Mouse (Mus musculus) ovary, postnatal 36 days (tissue): Measurements from ENCODE around the gene Hspa12b.

Experiments used
- DNase-seq: peaks from one replicate; pipeline ENCODE4 v3.0.0; 2022; ENCODE audit warnings: low spot score, mixed read lengths

Gene Hspa12b

DNA sequence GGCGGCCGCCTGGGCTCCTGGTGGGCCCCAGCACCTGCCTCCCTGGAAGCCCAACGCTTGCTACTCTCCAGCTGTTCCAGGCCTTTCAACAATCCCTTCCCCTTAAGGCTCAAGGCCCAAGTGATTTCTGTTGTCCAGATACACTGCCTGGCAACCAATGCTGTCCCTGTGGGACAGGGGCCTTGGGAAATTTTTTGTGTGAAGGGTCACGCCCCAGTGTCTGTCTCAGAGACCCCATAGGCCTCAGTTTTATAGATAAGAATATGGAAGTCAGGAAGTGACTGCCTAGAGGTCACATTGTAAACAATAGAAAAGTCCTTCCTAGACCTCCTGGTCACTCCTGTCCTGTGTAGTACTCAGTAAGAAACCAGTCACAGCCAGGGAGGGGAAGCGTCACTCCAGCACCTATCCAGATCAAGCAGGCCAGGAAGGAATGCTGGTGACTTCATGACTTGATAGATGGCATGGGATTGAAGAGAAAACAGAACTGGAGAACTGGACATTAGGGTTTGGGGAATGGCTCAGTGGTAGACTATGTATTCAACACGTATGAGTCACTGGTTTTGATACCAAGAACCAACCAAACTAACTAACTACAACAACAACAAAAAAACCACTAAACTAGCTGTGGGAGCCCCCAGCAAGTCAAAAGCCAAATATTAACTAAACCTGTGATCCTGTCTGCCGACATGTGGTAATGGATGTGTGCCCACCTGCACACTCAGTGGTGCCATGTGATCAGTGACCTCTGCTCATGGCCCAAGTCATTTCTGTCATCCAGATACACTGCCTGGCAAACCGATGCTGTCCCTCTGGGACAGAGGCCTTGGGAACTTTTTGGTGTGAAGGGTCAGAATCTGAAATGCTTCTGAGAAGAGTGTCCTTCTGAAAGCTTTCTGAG is 21.5 kb downstream of the Hspa12b start:
- DNase-seq, result no peak

- no peak for DNase-seq
Observed at GRCm38 (mm10) chr2:131149254-131149578, 22.1 kb downstream of the Hspa12b start.

DNA sequence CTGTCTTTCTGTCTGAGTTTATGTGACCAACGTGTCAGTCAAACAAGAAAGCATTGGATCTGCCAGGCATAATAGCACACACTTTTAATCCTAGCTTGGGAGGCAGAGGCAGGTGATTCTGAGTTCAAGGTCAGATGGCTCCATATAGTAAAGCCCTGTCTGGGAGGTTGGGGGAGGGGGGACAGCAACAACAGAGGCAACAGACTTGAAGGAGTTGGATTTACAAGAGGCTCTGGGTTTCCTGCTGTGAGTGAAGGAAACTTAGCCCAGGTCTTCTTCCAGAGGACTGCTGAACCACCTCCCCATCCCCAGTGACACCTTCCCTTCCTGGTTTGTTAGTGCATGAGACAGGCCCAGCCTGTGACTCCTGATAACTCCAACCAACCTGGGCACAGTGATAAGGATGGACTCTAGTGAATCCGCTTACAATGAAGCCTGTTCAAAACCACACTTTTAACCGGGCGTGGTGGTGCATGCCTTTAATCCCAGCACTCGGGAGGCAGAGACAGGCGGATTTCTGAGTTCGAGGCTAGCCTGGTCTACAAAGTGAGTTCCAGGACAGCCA is 25.2 kb downstream of the Hspa12b start:
- DNase-seq, result no peak

GRCm38 (mm10) chr2:131154036-131154435 is 27.0 kb downstream of the Hspa12b start:
- no peak for DNase-seq

- no peak for DNase-seq
Observed at GRCm38 (mm10) chr2:131156987-131157386, 29.9 kb downstream of the Hspa12b start.

- peak; percentile 57 for DNase-seq
Observed at GRCm38 (mm10) chr2:131159491-131159910, 32.4 kb downstream of the Hspa12b start.

DNA sequence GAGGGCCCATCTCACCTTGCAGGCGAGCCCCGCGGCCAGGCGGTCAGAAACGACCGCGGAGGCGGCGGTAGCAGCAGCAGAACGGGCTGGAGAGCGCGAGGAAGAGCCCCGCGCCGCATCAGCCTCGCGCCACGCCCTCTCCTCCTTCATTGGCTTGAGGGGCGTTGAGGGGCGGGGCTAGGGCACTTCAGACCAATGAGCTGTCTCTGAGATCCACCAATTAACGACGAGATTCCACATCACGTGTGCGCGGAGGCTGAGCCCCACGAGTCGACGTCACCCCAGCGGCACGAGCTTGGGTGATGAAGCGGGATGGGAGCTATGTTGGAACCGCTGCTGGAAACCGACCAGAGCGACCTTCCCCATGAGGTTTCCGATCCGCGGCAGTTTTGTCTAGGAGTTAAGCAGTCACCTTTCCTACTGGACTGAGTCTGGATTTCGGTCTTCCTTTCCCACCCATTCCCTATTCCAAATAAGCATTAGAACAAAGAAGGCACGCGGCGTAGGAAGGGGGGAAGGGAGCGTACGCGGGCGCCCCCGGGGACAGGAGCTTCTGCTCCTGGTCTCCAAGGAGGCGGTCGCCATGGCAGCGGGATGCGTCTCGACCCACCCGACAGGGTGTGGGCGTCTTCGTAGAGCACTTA is 33.0 kb downstream of the Hspa12b start, which contains the start of gene 1700037H04Rik:
Gene 1700037H04Rik (minus strand): TSS at position 144 of the 644 bp plus-strand sequence.
- DNase-seq, result peak; percentile 95

DNA sequence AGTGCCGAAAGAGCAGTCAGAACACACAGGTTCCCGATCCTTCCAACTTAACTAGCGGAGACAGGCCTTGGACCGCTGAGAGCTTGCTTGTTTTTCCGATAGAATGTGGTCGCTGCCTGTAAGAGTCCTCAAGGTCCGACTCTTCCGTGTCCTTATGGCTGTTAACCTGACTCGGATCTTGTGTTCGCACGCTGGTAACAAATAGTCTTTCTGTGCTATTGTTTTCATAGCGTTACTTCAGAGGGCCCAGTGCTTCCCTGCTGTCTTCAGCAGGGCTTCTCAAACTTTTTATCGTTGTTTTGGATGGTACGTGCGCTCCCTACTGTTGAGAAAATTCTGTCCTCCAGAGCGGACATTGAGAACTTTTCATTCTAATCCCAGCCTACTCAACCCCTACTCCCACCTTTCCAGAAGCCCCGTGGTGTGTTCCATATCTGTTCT is 33.6 kb downstream of the Hspa12b start:
- DNase-seq, result no peak

DNA sequence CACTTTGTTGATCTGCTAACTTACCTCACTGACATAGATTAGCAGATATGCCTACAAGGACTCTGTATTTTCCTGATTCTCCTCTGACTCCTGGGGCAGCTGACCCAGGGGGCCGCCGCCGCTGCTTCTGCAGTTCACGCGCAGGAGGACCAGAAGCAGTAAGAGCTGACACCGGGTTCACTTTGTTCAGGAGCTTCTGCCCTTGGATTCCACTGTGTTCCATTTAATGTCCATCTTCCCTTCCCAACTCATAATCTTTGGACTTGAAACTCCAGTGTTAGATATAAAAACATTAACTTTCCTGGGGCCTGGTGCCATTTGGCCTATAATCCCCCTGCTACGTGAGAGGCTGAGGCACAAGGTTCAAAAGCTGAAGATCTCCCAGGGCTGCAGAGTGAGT is 36.8 kb downstream of the Hspa12b start:
- DNase-seq, result no peak

GRCm38 (mm10) chr2:131166172-131166571 is 39.1 kb downstream of the Hspa12b start:
- DNase-seq, result no peak

DNA sequence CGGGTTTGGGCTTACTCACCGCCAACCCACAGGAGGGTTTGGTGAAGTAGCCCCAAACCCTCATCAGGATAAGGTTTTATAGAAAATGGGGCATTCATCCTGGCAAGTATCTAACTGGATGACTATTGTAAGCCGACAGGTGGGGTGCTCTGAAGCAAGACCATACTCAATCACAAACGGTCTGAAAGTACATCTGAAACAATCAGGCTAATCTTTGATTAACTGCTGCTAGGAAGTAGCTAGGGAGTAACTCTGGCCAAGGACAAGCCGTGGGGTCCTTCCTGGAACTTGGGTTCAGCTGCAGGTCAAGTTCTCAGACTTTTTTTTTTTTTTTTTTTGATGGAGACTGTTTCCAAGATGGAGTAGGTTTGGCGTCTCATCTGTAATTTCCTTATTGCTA is 40.9 kb downstream of the Hspa12b start:
- no peak for DNase-seq

- DNase-seq, result no peak
Observed at GRCm38 (mm10) chr2:131168914-131169313, 41.8 kb downstream of the Hspa12b start.

- no peak for DNase-seq
Observed at GRCm38 (mm10) chr2:131170936-131171335, 43.9 kb downstream of the Hspa12b start.

DNA sequence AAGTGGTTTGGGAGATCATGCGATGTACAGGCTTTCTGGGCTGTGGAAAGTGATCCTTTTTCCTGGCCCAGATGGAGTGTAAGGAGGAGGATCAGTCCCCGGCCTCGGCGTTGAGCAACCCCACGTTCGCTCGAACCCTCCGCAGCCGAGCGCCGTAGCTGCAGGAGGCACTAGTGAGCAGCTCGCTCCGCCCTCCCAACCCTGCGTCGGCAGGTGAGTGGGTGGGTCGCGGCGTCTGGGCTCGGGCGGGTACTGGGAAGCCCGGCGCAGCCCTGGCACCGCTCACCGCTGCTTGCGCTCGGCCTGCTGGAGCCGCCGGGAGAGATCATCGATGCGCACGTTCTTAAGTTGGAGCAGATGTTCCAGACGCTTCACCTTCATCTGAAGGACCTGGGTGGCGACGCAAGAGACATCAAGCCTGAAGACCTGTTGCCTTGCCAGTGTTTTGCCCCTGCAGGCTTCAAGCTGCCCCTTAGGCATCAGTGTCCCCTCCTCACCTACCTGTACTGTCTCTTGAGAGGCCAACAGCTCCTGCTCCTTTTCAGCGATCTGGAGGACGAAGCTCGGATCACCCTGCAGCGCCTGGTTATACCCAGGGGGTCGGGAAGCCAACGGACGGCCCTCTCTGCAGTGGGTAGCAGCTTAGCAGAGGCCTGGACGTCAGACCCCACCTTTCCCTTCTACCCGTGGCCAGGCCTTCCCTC is 44.5 kb downstream of the Hspa12b start:
- DNase-seq, result peak; percentile 78

GRCm38 (mm10) chr2:131172322-131172721 is 45.2 kb downstream of the Hspa12b start:
- no peak for DNase-seq

- peak; percentile 28 for DNase-seq
Observed at GRCm38 (mm10) chr2:131174700-131175099, 47.6 kb downstream of the Hspa12b start.

DNA sequence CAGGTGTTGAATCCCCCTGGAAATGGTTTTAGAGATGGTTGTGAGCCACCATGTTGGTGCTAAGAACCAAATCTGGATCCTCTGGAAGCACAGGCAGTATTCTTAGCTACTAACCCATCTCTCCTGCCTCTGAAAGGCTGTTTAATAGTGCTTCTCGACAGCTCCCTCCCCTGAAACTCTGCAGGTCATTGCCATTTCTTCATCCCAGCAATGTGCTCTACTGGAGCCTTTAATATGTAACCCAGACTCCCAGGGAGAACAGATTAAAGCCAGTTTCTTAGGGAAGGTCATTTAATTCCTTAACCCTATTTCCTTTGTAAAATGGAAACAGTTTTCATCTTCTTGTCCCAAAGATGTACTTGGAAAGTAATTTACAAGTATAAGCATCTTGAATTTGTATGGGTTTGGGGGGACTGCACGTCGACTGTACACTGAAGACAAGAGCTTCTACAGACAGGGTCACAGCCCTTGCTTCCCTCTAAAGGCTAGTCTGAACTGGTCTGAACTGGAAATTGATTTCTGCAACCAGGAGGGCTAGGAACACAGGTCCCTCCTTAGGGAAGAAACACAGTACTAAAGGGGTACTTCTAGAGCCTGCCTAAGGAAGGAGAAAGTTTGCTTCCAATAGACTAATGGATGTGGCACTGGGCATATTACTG is 48.3 kb downstream of the Hspa12b start:
- no peak for DNase-seq

DNA sequence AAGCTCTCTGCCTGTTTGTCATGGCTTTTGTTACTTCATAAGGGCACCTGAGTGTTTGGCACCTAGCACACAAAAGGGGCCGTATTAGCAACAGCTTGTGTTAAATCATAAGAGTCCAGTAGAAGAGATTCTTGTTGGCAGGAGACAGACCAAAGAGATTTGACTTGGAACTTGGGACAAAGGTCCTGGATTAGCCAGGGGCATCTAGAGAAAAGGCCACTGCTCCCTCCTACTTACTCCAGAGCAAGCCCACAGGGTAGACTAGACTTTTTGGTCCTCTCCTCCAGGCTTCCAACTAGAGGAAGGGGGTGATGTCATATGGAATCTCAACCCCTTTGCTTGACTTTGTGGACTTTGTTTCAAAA is 48.8 kb downstream of the Hspa12b start:
- DNase-seq, result no peak

DNA sequence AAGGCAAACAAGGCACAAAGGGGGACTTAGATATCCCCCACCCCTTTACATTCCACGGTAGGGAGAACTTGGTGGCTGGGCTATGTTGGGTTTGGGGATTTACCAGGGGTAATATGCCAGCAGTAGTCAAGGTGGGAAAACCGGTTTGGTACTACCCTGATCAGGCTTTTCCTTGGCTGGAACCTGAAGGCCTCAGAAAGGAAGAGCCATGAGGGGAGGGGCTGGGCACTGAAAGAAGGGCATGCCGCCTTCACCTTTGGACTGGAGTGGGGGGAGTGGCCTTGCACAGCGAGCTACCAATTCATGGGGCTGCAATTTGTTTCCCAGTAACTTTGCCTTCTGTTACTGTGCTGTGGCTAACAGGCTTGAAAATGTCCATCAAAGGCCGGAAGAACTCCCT is 49.4 kb downstream of the Hspa12b start:
- DNase-seq, result peak; percentile 41

- no peak for DNase-seq
Observed at GRCm38 (mm10) chr2:131177932-131178331, 50.9 kb downstream of the Hspa12b start.

- DNase-seq, result peak; percentile 41
Observed at GRCm38 (mm10) chr2:131178828-131179245, 51.8 kb downstream of the Hspa12b start.
